Mouse (Mus musculus) small intestine, adult 2 months (tissue): ENCODE data around the gene Msantd1.

Experiments used
- CTCF ChIP-seq: fragments of 200-500 bp; IDR thresholded peaks from 2 replicates; pipeline ENCODE4 v1.5.1; 2012; ENCODE audit warnings: low read depth, mild to moderate bottlenecking, control low read depth, inconsistent platforms, low read length, moderate library complexity, mixed read lengths; ENCODE audit not compliant: insufficient replicate concordance, insufficient read length; ENCODE audit errors: extremely low read depth
- POLR2A ChIP-seq: fragments of 200-500 bp; IDR thresholded peaks from 2 replicates; pipeline ENCODE4 v1.6.1; 2012; ENCODE audit warnings: low read depth, mild to moderate bottlenecking, control low read depth, inconsistent platforms, low read length, moderate library complexity

DNA sequence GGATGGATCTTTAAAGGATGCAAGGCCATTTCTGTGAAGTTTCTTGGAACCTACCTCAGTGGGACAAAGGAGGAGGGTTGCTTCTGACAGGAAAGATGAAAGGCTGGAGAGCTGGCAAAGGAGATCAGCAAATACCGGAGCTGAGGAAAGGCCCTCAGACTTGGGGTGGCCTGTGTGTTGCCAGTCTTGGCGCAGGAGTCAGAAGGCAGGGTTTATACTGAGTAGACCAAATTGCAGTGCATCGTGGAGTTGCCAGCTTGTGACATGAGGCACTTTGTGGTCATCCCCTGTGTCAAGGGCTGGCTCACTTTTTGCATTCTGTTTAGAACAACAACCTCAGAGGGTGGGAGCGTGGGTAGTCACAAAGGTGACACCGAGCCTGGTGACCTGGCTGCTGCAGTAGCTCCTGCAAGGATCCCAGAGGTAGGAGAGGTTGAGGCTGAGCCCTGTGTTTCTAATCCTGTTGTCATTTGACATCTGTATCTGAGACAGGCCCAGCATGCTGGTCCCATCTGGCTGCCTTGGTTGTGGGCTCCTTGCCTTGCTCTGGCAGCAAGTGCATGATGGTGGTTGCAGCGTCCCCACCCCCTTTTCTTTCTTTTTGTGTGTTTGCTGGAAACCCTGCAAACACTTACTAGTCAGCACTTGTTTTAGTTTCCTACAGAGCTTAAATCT lies 42.8 kb downstream of the Msantd1 start:
- TF ChIP-seq CTCF (no peak), POLR2A (no peak)
